Mouse (Mus musculus) erythroblast, embryonic 14.5 days (primary cell): ENCODE measurements around the gene Hmcn2.

Experiments used
- GATA1 ChIP-seq: IDR thresholded peaks from 2 replicates; pipeline ENCODE4 v1.6.1; 2012; ENCODE audit warnings: low read length, inconsistent platforms, mixed read lengths
- TAL1 ChIP-seq: IDR thresholded peaks from 3 replicates; pipeline ENCODE4 v1.6.1; 2012; ENCODE audit warnings: low read length, inconsistent platforms, mixed read lengths

DNA sequence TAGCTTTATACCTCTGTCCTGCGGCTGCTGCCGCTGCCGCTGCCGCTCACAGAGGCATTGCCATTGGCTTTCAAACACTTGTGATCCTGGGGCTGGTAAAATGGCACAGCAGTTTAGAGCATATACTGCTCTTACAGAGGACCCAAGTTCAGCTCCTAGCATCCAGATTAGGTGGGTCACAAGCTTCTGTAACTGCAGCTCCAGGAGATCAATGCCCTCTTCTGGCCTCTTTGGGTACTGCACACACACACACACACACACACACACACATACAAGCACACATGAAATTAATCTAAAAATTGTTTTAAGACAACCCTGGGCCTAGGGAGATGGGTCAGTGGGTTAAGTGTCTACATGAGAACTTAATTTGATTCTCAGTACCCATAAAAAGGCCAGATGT, 58.0 kb downstream of the Hmcn2 start:
- TF ChIP-seq TAL1 (no peak), GATA1 (no peak)
